Mouse (Mus musculus) erythroid progenitor cell, adult 5-6 weeks (primary cell): ENCODE results near the gene Map3k15. TPM values are rescaled to one million over a fixed set of nuclear protein-coding genes. Genes with fewer than 3 reads are reported as not detected.

Experiments
- ATAC-seq: replicated peaks from 2 replicates; pipeline ENCODE4 v1.8.0; 2016; ENCODE audit warnings: moderate number of reproducible peaks, mild to moderate bottlenecking, moderate TSS enrichment, inconsistent platforms; ENCODE audit not compliant: poor library complexity, low FRiP score, severe bottlenecking
- total RNA-seq, 2 experiments: library from RNA; stranded (forward) in 1 of 2; stranded (reverse) in 1 of 2; fragments of 150-400 nt in 1 of 2; fragments of 186-747, 209-891 nt in 1 of 2; gene quantifications; 2 replicates each; pipeline versions ENCODE4 v1.2.3 to v1.2.4; 2015 to 2017; ENCODE audit warnings: low replicate concordance in 2 of 2

The Map3k15 gene
- total RNA-seq (2015; ENCODE audit: low replicate concordance), result 1.1 and 1.7 TPM in 2 replicates
- 0.38 and 0.39 TPM in 2 replicates for total RNA-seq (2017; ENCODE audit: low replicate concordance)

DNA sequence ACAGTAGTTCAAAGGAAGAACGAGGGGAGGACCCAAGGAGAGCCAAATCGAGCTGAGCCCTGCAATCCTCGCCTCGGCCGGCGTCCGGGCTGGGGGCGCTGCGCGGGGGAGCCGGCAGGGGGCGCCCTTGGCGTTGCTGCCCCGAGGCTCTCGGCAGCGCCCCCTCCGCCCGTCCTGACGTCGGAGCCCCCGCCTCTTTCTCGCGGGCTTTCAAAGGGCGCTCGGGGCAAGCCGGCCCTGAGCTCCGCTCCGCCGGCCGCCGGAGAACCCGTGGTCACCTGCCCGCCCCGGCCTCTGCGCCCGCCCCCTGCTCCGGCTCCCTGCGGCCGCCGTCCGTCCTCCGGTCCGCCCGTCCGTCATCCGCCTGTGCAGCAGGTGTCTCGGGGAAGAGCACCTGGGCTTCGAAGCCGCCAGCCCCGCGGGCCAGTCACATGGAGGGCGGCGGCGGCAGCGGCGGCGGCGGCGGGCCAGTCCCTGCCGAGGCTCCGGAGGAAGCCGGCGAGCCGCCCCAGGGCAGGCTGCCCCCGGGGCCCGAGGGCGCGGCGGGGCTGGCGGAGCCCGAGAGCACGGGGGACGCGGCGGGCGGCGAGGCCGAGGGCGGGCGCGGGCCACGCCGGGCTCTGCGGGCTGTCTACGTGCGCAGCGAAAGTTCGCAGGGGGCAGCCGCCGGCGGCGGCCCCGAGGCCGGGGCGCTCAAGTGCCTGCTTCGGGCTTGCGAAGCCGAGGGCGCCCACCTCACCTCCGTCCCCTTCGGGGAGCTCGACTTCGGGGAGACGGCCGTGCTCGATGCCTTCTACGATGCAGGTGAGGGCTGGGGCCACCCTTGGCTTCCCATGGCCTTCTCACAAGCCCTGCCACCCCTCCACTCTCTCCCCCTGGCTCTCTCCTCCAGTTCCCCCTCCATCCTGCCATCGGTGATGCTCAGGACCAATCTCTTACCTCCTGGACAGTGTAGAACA, at the start of gene Map3k15:
Map3k15 (plus strand) TSS at position 432 of the 959 bp plus-strand sequence.
- no peak for ATAC-seq

GRCm38 (mm10) chrX:159942569-159942968, 45.7 kb upstream of the Map3k15 start:
- no peak for ATAC-seq

DNA sequence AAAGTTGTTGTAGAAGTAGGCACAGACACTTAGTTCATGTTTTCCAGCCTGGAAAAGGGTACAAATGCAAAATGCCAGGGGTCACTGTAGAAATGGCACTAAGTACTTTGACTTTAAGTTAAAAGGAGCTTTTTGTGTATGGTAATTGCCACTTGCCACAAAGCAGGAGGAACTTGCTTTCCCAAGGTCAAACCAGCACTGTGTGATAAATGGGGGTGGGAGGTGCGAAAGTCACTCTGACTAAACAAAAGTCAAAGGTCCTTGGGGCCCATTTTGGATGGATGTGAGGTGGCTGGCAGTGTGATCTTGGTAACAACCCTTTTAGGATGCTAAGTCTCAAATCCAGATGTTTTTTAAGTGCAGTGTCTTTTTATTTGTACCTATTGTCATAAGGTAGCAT, 44.6 kb upstream of the Map3k15 start:
- ATAC-seq, result no peak

DNA sequence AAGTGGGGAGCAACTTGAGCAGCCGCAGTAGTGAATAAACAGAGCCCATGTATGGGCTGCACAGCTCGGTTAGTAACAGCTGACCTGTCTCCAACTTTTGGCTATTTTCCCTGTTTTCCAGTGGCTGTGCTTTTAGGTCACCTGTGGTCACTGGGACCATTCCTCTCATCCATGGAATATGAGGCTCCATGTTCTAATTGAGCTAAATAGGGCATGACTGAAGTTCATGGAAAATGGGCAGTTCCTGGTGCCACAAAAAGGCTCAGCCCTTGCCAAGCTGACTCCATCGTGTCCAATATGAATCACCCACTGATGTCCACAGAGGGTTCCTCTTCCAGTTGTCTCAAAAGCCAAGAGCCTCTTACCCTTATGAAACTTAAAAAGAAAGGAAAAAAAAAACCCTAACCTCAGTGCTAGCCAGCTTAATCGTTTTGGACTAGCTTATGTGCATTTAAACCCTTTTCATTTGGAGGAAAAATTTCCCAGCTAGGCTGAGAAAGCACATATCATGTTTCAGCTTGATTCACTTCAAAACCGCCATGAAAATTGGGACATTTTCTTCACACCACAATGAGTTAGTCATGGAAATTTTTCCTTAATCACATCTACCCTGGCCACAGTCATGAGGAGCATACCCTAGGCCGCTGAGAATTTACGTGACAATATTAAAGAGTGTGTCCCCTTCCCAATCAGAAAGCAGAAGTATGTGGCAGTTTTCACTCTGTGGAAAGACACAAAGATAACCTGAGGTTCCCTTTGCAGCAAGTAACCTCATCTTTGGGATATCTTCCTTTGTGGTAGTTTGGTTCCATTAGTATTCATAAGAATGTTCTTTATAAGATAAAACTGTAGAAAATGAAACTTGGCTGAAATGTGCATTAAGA, 34.4 kb upstream of the Map3k15 start:
- ATAC-seq, result no peak

DNA sequence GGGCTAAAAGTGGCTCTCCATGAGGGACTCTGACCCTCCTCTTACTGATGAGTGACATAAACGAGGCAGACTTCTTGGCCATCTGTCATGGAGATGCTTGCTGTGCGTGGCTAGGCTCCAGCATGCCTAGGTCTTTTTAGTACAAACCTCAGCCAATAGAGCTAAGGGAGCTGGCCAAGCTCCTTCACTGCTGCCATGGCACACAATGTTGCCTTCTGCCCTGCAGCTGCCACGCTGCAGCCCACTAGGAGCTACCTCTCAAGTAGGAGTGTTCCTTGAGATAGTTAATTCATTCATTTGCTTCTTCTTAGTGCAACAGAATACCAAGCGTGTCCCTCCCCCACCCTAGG, 33.8 kb upstream of the Map3k15 start:
- ATAC-seq, result no peak

DNA sequence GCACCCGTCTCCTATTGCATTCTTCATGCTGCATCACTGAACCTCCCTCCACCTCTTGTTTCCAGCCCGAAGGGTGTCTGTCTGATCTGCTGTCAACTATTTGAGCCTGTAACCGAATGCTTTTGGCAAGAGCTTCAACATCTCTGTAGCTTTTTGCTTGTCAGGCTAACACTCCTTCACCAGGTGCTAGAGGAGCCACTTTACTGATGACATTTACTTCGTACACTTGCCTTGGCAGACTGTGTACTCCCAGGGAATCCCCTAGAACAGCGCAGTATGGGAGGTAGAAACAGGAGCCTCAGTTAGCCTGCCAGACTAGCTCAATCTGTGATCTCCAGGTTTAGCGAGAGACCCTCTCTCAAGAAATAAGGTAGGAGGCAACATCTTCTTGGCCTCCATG, 32.8 kb upstream of the Map3k15 start:
- ATAC-seq, result no peak

GRCm38 (mm10) chrX:159961385-159961784, 26.8 kb upstream of the Map3k15 start:
- no peak for ATAC-seq

GRCm38 (mm10) chrX:159963273-159963672, 25.0 kb upstream of the Map3k15 start:
- no peak for ATAC-seq

GRCm38 (mm10) chrX:159963925-159964324, 24.3 kb upstream of the Map3k15 start:
- no peak for ATAC-seq

DNA sequence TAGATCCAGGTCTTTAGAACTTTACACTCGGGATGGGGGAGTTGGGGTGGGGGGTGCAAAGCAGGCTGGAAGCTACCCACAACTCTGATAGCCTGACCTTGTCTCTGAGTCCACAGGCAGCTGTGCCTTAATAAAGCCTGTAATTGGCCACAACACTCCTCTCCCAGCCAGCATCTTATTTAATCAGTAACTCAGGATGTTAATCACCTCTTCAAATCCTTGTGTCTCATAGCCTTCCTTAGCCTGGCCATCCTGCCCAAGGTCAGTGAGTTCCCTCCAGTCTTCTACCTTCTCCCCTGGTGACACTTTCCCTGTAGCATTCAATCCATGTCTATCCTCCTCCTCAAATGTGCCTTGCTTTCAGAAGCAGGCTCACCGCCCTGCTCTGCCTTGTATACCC, 19.2 kb upstream of the Map3k15 start:
- no peak for ATAC-seq

DNA sequence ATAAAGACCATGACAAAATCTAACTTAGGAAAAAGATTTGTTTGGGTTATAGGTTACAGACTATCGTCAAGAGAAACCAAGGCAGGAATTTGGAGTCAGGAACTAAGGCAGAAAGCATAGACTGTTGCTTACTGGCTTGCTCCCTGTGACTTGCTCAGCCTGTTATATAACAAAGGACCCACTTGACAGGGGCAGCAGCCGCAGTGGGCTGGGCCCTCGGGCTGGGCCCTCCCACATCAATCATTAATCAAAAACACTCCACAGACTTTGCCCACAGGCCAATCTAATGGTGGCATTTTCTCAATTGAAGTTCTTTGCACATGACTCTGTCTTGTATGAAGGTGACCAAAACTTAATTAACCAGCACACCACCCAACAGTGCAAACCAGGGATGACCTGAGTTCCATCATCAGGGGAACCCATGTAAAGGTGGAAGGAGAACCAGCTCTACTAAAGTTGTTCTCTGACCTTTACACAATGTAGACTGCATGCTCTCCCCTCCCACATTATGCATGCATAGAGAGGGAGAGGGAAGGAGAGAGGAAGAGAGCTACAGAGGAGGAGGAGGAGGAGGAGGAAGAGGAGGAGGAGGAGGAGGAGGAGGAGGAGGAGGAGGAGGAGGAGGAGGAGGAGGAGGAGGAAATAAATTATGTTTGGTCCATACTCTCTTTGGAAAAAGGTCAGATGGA, 17.0 kb upstream of the Map3k15 start:
- ATAC-seq, result no peak

GRCm38 (mm10) chrX:159973730-159974129, 14.5 kb upstream of the Map3k15 start:
- no peak for ATAC-seq

GRCm38 (mm10) chrX:159976243-159976642, 12.0 kb upstream of the Map3k15 start:
- no peak for ATAC-seq

- ATAC-seq, result no peak
These were observed 7.6 kb downstream of the Map3k15 start for GRCm38 (mm10) chrX:159995808-159996207.

DNA sequence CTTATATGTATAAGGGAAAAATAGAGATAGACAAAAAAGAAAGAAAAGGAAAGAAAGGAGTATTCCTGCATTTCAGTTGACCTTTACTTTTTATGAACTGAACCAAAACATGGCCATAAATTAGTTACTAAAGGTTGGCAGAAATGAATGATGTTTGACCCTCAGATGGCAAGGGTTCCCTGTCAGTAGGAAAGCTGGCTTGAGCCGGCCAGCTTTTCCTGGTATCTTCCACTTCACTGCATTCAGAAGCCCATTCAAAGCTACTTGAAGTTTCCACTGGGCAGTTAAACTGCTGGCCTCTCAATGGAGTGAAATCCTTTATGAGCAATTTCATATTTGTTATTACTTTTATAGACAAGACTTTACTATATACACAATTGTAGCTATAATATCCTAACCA, 65.1 kb downstream of the Map3k15 start:
- ATAC-seq, result no peak

GRCm38 (mm10) chrX:160054643-160055042, 66.4 kb downstream of the Map3k15 start:
- no peak for ATAC-seq

- no peak for ATAC-seq
These were observed 103.7 kb downstream of the Map3k15 start for GRCm38 (mm10) chrX:160091973-160092372.

DNA sequence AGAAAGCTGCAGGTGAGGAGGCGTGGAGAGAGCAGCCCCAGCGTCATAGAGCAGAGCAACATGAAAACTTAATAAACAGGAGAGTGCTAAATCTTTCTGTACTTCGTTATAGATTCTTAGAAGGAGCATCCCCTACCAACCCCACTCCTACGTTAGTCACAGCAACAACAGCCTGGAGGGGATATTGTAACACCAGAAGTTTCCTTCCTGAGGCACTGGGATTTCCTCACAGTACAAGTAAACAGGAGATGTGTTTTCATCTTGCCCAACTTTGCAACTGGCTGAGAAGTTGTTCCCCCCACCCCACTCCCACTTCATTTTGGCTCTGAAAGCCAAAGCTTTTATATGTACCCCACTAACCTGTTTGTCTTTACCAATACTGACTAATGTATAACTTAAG, 119.6 kb downstream of the Map3k15 start:
- ATAC-seq, result no peak

DNA sequence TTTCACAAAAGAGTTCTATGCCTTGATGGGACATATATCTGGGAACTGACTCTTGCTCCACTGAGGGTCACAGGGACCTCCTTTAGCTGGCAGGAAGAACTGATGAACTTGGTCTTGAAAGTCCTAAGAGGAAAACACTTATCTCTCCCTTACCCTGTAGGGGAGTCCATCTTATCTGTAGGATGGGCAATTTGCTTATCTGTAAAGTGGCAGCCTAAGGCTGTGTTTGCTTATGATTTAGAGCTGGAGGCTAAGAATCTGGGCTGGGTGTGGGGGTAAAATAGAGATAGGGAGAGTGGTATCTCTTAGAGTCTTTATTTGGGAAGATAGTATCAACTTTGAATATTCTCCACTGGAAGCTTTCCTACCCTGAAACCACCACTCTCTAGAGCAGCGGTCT, 125.5 kb downstream of the Map3k15 start:
- no peak for ATAC-seq

- ATAC-seq, result no peak
These were observed 127.8 kb downstream of the Map3k15 start for GRCm38 (mm10) chrX:160116074-160116473.
